In the genomic region with DNA sequence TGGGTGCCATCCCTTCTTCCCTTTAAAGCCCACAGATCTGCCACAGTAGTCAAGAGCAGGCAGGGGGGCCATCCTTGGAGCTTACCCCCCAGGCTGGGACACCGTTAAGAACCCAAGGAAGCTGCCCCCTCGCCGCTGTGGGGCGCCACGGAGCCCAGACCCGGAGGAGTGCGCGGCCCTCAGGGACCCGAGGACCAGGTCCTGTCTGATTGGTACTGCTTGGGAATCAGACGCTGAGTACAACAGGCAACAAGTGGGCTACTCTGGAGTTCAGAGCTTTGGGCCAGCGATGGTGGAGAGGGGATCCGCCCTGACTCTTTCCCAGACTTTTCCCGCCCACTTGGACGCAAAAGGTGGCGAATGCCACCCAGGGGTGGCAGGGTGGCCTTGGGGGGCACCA, we compare ENCODE assay signal across 8 mouse cellular contexts. TPM values are rescaled to one million over a fixed set of nuclear protein-coding genes. Genes with fewer than 3 reads are reported as not detected.
DNase-seq lines count a peak whose midpoint lies in the region; ATAC-seq lines count a peak whose summit lies in the region.

No protein-coding gene starts in this region.

- intact Hi-C loops in heart, postnatal 25 days (cut with DNase I), result no loop called here

- ATAC-seq in common myeloid progenitor, adult 5-6 weeks (replicated peaks; ENCODE audit: low read depth, poor library complexity, severe bottlenecking), result peak; percentile 27; the same call in 1 of the 2 replicates
- ATAC-seq in heart, embryonic 15.5 days (replicated peaks; ENCODE audit: insufficient number of reproducible peaks, insufficient read depth, low FRiP score, low read depth), result peak; percentile 39; the same call in 1 of the 2 replicates
- ATAC-seq in liver, embryonic 12.5 days, result 0 out of 2 replicates have a peak, but pooled peaks have one; percentile 29
- peak; percentile 61 for ATAC-seq in neural tube, embryonic 13.5 days (ENCODE audit: low read depth)
- ATAC-seq in frontal cortex, adult (ENCODE audit: low TSS enrichment), result no peak; the same call in 1 of the 2 replicates

- WGBS in heart, embryonic 15.5 days, result under 1% methylated on average over 15 of the region's 15 CpGs
- WGBS in liver, embryonic 12.5 days (ENCODE audit: insufficient replicate concordance), result 5% methylated on average over 15 of the region's 15 CpGs
- WGBS in neural tube, embryonic 13.5 days, result 5% methylated on average over 15 of the region's 15 CpGs

- no peaks in the 10 kb centered on the region for H3K36me3 ChIP-seq in heart, embryonic 15.5 days
- H3K36me3 ChIP-seq in liver, embryonic 12.5 days, result no peaks in the 10 kb centered on the region
- no peaks in the 10 kb centered on the region for H3K36me3 ChIP-seq in neural tube, embryonic 13.5 days

- peak overlapping the region; percentile 79 for H3K27ac ChIP-seq in heart, embryonic 15.5 days
- no peak overlapping the region for H3K27ac ChIP-seq in liver, embryonic 12.5 days
- no peak overlapping the region for H3K27ac ChIP-seq in neural tube, embryonic 13.5 days (replicated peaks)

- DNase-seq in heart, adult 18-20 months, result peak; percentile 31 to 58
- no peak for DNase-seq in heart, postnatal 25 days (ENCODE audit: low spot score)
- DNase-seq in frontal cortex, adult 2 months (ENCODE audit: extremely low spot score in 1 of 2, low spot score in 1 of 2), result no peak

- no peaks in the 10 kb centered on the region for H3K9me3 ChIP-seq in heart, embryonic 15.5 days (replicated peaks)
- H3K9me3 ChIP-seq in liver, embryonic 12.5 days (replicated peaks), result no peaks in the 10 kb centered on the region
- H3K9me3 ChIP-seq in neural tube, embryonic 13.5 days, result no peaks in the 10 kb centered on the region

- peak overlapping the region; percentile 81 for H3K4me3 ChIP-seq in heart, embryonic 15.5 days
- peak overlapping the region; percentile 48 for H3K4me3 ChIP-seq in liver, embryonic 12.5 days
- H3K4me3 ChIP-seq in neural tube, embryonic 13.5 days, result peak overlapping the region; percentile 44

- peaks cover 3% of the 10 kb centered on the region for H3K27me3 ChIP-seq in heart, embryonic 15.5 days
- peaks cover 47% of the 10 kb centered on the region for H3K27me3 ChIP-seq in liver, embryonic 12.5 days (replicated peaks)
- peaks cover 33% of the 10 kb centered on the region for H3K27me3 ChIP-seq in neural tube, embryonic 13.5 days

- H3K4me1 ChIP-seq in heart, embryonic 15.5 days (replicated peaks), result peaks cover 31% of the 10 kb centered on the region
- no peaks in the 10 kb centered on the region for H3K4me1 ChIP-seq in liver, embryonic 12.5 days
- H3K4me1 ChIP-seq in neural tube, embryonic 13.5 days (replicated peaks), result peaks cover 11% of the 10 kb centered on the region

- peak overlapping the region; percentile 84 for H3K4me2 ChIP-seq in heart, embryonic 15.5 days
- peak overlapping the region; percentile 57 for H3K4me2 ChIP-seq in liver, embryonic 12.5 days
- peak overlapping the region; percentile 79 for H3K4me2 ChIP-seq in neural tube, embryonic 13.5 days

- peak overlapping the region; percentile 73 for H3K9ac ChIP-seq in heart, embryonic 15.5 days
- H3K9ac ChIP-seq in liver, embryonic 12.5 days, result peak overlapping the region; percentile 50
- peak overlapping the region; percentile 68 for H3K9ac ChIP-seq in neural tube, embryonic 13.5 days

RNA-seq across cellular contexts. Expression of a gene that starts 0.5 kb away (rescaled TPM):
- total RNA-seq in heart, adult 18-20 months (2021), result 10 to 100 TPM; 31.4 to 34.6 TPM
- total RNA-seq in heart, postnatal 25 days (2021), result 10 to 100 TPM; 38.4 to 44.1 TPM
- total RNA-seq in common myeloid progenitor, adult 5-6 weeks (2017), result not detected in 2 replicates
- 44.6 and 49.1 TPM in 2 replicates for polyA plus RNA-seq in heart, embryonic 15.5 days (2015; fragmentation: Nextera tagmentation; extraction: Ambion mirVana)
- polyA plus RNA-seq in liver, embryonic 12.5 days (2016; fragmentation: Nextera tagmentation; extraction: Ambion mirVana), result 5.4 and 5.7 TPM in 2 replicates
- polyA plus RNA-seq in neural tube, embryonic 13.5 days (2015; fragmentation: Nextera tagmentation; extraction: Ambion mirVana), result 5.3 and 5.7 TPM in 2 replicates
- 16.7 and 19.3 TPM in 2 replicates for polyA plus RNA-seq in frontal cortex, adult 2 months (2012; rRNA removed)

Comparison
In these comparisons a context has a peak if more than half of its experiments do, and no peak if none do; other contexts are left out.
1. DNase-seq: peak in heart, adult 18-20 months (2 of 2); none in heart, postnatal 25 days (single experiment) and frontal cortex, adult 2 months (0 of 2).
2. Peak in every context shown above with its lines, with median percentiles within 50 percentile points of each other: H3K4me2 ChIP-seq, H3K4me3 ChIP-seq and H3K9ac ChIP-seq.